Mouse (Mus musculus) urinary bladder, postnatal 10 days (tissue): ENCODE measurements at regions not wholly inside any gene's neighbourhood (a gene's known extent, or its start where the extent isn't known, plus 50 kb on each side); places are given as distances from the start of the nearest gene placed in this dataset.
"Not testable (repeated sequence)": the region's sequence is repeated elsewhere in the genome, so short reads cannot be mapped to it uniquely, and the experiment has no call there.

Experiments
- DNase-seq: peaks from one replicate; pipeline ENCODE4 v3.0.0; 2022; ENCODE audit warnings: low spot score

- no peak for DNase-seq
These were observed 748.0 kb upstream of the Epha7 start for GRCm38 (mm10) chr4:28064935-28065334.

GRCm38 (mm10) chr4:28065828-28066227 is 747.1 kb upstream of the Epha7 start:
- DNase-seq: no peak

GRCm38 (mm10) chr4:28079030-28079429 is 733.9 kb upstream of the Epha7 start:
- no peak for DNase-seq

- DNase-seq: no peak
These were observed 720.1 kb upstream of the Epha7 start for GRCm38 (mm10) chr4:28092854-28093253.

GRCm38 (mm10) chr4:28143165-28143564 is 669.8 kb upstream of the Epha7 start:
- no peak for DNase-seq

- DNase-seq: no peak
These were observed 657.8 kb upstream of the Epha7 start for GRCm38 (mm10) chr4:28155116-28155515.

- peak; percentile 10 for DNase-seq
These were observed 636.2 kb upstream of the Epha7 start for GRCm38 (mm10) chr4:28176771-28177170.

- no peak for DNase-seq
These were observed 622.1 kb upstream of the Epha7 start for GRCm38 (mm10) chr4:28190861-28191260.

- no peak for DNase-seq
These were observed 585.2 kb upstream of the Epha7 start for GRCm38 (mm10) chr4:28227594-28228208.

- DNase-seq: not testable (repeated sequence)
These were observed 577.4 kb upstream of the Epha7 start for GRCm38 (mm10) chr4:28235516-28235915.

GRCm38 (mm10) chr4:28242272-28242671 is 570.7 kb upstream of the Epha7 start:
- no peak for DNase-seq
